Mouse (Mus musculus): ENCODE data around the gene Pim1. TPM values are rescaled to one million over a fixed set of nuclear protein-coding genes. Genes with fewer than 3 reads are reported as not detected.

Pim1 gene
- polyA plus RNA-seq, 1 experiment from 2014 or later: 10.7 TPM

- DNase-seq (ENCODE audit: low spot score) (no peak), ATAC-seq (ENCODE audit: low read depth) (no peak)
- peaks cover 10% of the 10 kb centered on the region for H3K4me1 ChIP-seq (ENCODE audit: control insufficient read depth, insufficient read depth, low read length)
- no peak overlapping the region for H3K4me3 ChIP-seq (ENCODE audit: low read depth, low read length)
- H3K36me3 ChIP-seq (ENCODE audit: control insufficient read depth, insufficient read depth, low read length): peaks cover 4% of the 10 kb centered on the region
- no peaks in the 10 kb centered on the region for H3K9me3 ChIP-seq (ENCODE audit: control insufficient read depth, low read length)
- H3K27me3 ChIP-seq (replicated peaks; ENCODE audit: control insufficient read depth, insufficient read depth, low read length): no peaks in the 10 kb centered on the region
- no peak overlapping the region for H3K9ac ChIP-seq (ENCODE audit: low read depth, low read length)
- 75% methylated on average over 6 of the region's 6 CpGs for WGBS
- no peak overlapping the region for H3K27ac ChIP-seq (replicated peaks; ENCODE audit: low read depth, low read length)
- H3K4me2 ChIP-seq (ENCODE audit: low read depth, low read length): no peak overlapping the region
Observed at GRCm38 (mm10) chr17:29499511-29499910, 9.0 kb downstream of the Pim1 start.

- ATAC-seq (ENCODE audit: low read depth): no peak
- Histone ChIP-seq H3K36me3 (ENCODE audit: control insufficient read depth, insufficient read depth, low read length) (no peaks in the 10 kb centered on the region), H3K27me3 (replicated peaks; ENCODE audit: control insufficient read depth, insufficient read depth, low read length) (no peaks in the 10 kb centered on the region), H3K4me1 (ENCODE audit: control insufficient read depth, insufficient read depth, low read length) (peaks cover 10% of the 10 kb centered on the region), H3K4me2 (ENCODE audit: low read depth, low read length) (no peak overlapping the region), H3K9ac (ENCODE audit: low read depth, low read length) (no peak overlapping the region), H3K4me3 (ENCODE audit: low read depth, low read length) (no peak overlapping the region), H3K27ac (replicated peaks; ENCODE audit: low read depth, low read length) (no peak overlapping the region), H3K9me3 (ENCODE audit: control insufficient read depth, low read length) (no peaks in the 10 kb centered on the region)
- no peak for DNase-seq (ENCODE audit: low spot score)
- WGBS: 77% methylated on average over 7 of the region's 7 CpGs
Observed at GRCm38 (mm10) chr17:29500243-29500740, 9.7 kb downstream of the Pim1 start.

- DNase-seq (ENCODE audit: low spot score) (no peak), ATAC-seq (ENCODE audit: low read depth) (no peak)
- no peaks in the 10 kb centered on the region for H3K36me3 ChIP-seq (ENCODE audit: control insufficient read depth, insufficient read depth, low read length)
- H3K4me2 ChIP-seq (ENCODE audit: low read depth, low read length): no peak overlapping the region
- no peaks in the 10 kb centered on the region for H3K9me3 ChIP-seq (ENCODE audit: control insufficient read depth, low read length)
- H3K27ac ChIP-seq (replicated peaks; ENCODE audit: low read depth, low read length): no peak overlapping the region
- H3K27me3 ChIP-seq (replicated peaks; ENCODE audit: control insufficient read depth, insufficient read depth, low read length): no peaks in the 10 kb centered on the region
- no peak overlapping the region for H3K9ac ChIP-seq (ENCODE audit: low read depth, low read length)
- 76% methylated on average over 17 of the region's 17 CpGs for WGBS
- peaks cover 10% of the 10 kb centered on the region for H3K4me1 ChIP-seq (ENCODE audit: control insufficient read depth, insufficient read depth, low read length)
- no peak overlapping the region for H3K4me3 ChIP-seq (ENCODE audit: low read depth, low read length)
Observed at GRCm38 (mm10) chr17:29500802-29501469, 10.4 kb downstream of the Pim1 start.

DNA sequence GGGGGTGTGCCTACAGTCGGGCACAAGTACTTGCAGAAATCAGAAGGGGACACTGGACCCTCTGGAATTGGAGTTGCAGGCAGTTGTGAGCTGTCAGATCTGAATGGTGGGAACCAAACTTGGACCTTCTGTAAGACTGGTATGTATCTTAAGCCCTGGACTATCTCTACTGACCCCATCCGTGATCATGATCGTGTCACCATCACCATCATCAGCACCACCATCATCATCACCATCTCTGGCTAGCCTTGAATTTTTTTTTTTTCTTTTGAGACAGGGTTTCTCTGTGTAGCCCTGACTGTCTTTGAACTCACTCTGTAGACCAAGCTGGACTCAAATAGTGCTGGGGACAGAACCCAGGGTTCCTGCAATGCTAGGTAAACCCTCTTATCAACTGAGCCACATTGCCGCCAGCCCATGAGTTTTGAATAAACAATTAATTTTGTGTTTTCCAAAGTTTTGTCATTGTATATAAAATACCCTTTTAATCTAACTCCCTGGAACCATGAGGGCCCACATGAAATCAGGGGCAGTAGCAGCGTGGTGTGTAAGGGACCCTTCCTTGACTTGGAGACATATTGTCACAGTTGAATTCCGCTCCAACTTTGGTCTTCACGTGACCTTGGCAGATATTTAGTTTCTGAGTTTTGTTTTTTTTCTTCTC, 11.6 kb downstream of the Pim1 start:
- H3K4me1 ChIP-seq (ENCODE audit: control insufficient read depth, insufficient read depth, low read length): peaks cover 10% of the 10 kb centered on the region
- no peak overlapping the region for H3K4me3 ChIP-seq (ENCODE audit: low read depth, low read length)
- no peak overlapping the region for H3K27ac ChIP-seq (replicated peaks; ENCODE audit: low read depth, low read length)
- WGBS: 71% methylated on average over 7 of the region's 7 CpGs
- H3K9ac ChIP-seq (ENCODE audit: low read depth, low read length): no peak overlapping the region
- DNase-seq (ENCODE audit: low spot score) (no peak), ATAC-seq (ENCODE audit: low read depth) (no peak)
- H3K27me3 ChIP-seq (replicated peaks; ENCODE audit: control insufficient read depth, insufficient read depth, low read length): no peaks in the 10 kb centered on the region
- no peaks in the 10 kb centered on the region for H3K9me3 ChIP-seq (ENCODE audit: control insufficient read depth, low read length)
- H3K36me3 ChIP-seq (ENCODE audit: control insufficient read depth, insufficient read depth, low read length): no peaks in the 10 kb centered on the region
- H3K4me2 ChIP-seq (ENCODE audit: low read depth, low read length): no peak overlapping the region; the same call in 1 of the 2 replicates

- Histone ChIP-seq H3K27me3 (replicated peaks; ENCODE audit: control insufficient read depth, insufficient read depth, low read length) (no peaks in the 10 kb centered on the region), H3K4me3 (ENCODE audit: low read depth, low read length) (peak overlapping the region; percentile 17; the same call in 1 of the 2 replicates), H3K27ac (replicated peaks; ENCODE audit: low read depth, low read length) (no peak overlapping the region), H3K9ac (ENCODE audit: low read depth, low read length) (no peak overlapping the region), H3K4me2 (ENCODE audit: low read depth, low read length) (peak overlapping the region; percentile 47), H3K9me3 (ENCODE audit: control insufficient read depth, low read length) (no peaks in the 10 kb centered on the region), H3K36me3 (ENCODE audit: control insufficient read depth, insufficient read depth, low read length) (no peaks in the 10 kb centered on the region), H3K4me1 (ENCODE audit: control insufficient read depth, insufficient read depth, low read length) (peaks cover 10% of the 10 kb centered on the region)
- WGBS: 13% methylated on average over 32 of the region's 32 CpGs
- DNase-seq (ENCODE audit: low spot score) (peak; percentile 35), ATAC-seq (ENCODE audit: low read depth) (no peak)
Observed at GRCm38 (mm10) chr17:29502669-29503665, 12.4 kb downstream of the Pim1 start.

DNA sequence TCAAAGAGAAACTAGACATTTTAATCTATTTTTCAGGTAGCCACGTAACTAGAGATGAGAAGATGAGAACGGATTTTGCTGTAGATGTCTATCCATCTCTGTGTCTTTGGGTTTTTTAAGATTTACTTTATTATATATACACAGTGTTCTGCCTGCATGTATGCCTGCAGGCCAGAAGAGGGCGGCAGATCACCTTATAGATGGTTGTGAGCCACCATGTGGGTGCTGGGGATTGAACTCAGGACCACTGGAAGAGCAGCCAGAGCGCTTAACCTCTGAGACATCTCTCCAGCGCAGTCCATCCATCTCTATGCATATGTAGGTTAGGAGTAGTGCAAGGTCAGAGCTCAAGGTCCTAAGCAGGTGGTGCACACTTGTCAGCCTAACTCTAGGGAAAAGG, 13.1 kb downstream of the Pim1 start:
- WGBS: 79% methylated on average over 5 of the region's 5 CpGs
- ATAC-seq (ENCODE audit: low read depth): no peak

DNA sequence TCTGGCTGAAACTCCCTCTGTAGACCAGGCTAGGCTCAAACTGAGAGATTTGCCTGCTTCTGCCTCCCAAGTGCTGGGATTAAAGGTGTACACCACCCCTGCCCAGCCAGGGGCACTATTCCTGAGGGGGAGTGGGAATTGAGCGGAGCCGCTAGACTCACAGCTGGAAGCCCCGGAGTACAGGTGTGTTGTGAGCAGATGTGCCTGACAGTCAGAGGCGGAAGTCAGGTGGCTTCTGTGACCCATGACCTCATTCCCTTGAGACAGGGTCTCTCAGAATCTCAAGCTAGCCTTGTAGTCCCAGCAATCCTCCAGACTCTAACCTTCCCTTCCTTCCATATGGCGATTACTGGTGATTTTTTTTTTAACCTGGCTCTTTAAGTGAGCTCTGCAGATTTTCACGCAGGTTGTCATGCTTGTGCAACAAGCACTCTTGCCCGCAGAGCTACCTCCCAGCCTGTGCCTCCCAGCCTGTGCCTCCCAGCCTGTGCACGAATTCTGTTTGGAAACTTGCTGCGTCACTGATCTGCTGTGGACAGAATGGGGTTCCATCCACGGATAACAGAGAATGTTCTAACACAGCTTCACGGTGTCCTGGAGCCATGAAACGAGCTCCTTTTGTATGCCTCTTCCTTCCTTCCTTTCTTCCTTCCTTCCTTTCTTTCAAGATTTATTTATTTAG, 18.5 kb downstream of the Pim1 start:
- WGBS: 69% methylated on average over 12 of the region's 12 CpGs
- H3K9me3 ChIP-seq (ENCODE audit: control insufficient read depth, low read length): no peaks in the 10 kb centered on the region

More for the DNA sequence above, 13.1 kb downstream of the Pim1 start:
- Histone ChIP-seq H3K4me1 (ENCODE audit: control insufficient read depth, insufficient read depth, low read length) (peaks cover 10% of the 10 kb centered on the region), H3K4me2 (ENCODE audit: low read depth, low read length) (no peak overlapping the region), H3K4me3 (ENCODE audit: low read depth, low read length) (no peak overlapping the region), H3K9me3 (ENCODE audit: control insufficient read depth, low read length) (no peaks in the 10 kb centered on the region), H3K27me3 (replicated peaks; ENCODE audit: control insufficient read depth, insufficient read depth, low read length) (no peaks in the 10 kb centered on the region), H3K9ac (ENCODE audit: low read depth, low read length) (no peak overlapping the region), H3K27ac (replicated peaks; ENCODE audit: low read depth, low read length) (no peak overlapping the region), H3K36me3 (ENCODE audit: control insufficient read depth, insufficient read depth, low read length) (no peaks in the 10 kb centered on the region)
- DNase-seq (ENCODE audit: low spot score): no peak

DNA sequence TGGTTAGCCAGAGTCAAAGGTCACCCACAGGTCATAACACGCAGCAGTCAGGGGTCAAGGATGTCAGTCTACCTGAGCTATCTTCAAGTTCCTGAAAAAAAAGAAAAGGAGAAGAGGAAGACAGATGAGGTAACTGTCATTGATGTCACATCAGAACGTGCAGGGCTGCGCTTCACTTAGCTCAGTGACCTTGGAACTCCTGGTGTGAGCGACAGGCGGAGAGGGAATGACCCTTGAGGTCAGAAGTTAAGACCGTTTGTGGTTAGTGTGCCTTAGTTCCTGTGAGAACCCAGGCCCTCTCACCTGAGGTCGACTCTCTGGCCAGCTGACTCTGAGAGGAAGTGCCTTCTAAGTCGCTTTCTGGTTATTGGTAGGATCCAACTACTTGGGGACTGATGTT, 20.1 kb downstream of the Pim1 start:
- no peaks in the 10 kb centered on the region for H3K9me3 ChIP-seq (ENCODE audit: control insufficient read depth, low read length)
- DNase-seq (ENCODE audit: low spot score) (no peak), ATAC-seq (ENCODE audit: low read depth) (no peak)
- H3K9ac ChIP-seq (ENCODE audit: low read depth, low read length): no peak overlapping the region
- no peaks in the 10 kb centered on the region for H3K4me1 ChIP-seq (ENCODE audit: control insufficient read depth, insufficient read depth, low read length)
- no peak overlapping the region for H3K4me3 ChIP-seq (ENCODE audit: low read depth, low read length)
- H3K27me3 ChIP-seq (replicated peaks; ENCODE audit: control insufficient read depth, insufficient read depth, low read length): no peaks in the 10 kb centered on the region
- no peak overlapping the region for H3K4me2 ChIP-seq (ENCODE audit: low read depth, low read length)
- H3K36me3 ChIP-seq (ENCODE audit: control insufficient read depth, insufficient read depth, low read length): no peaks in the 10 kb centered on the region
- WGBS: 52% methylated on average over 8 of the region's 8 CpGs
- no peak overlapping the region for H3K27ac ChIP-seq (replicated peaks; ENCODE audit: low read depth, low read length)

More for the DNA sequence above, 18.5 kb downstream of the Pim1 start:
- Histone ChIP-seq H3K4me2 (ENCODE audit: low read depth, low read length) (no peak overlapping the region), H3K27me3 (replicated peaks; ENCODE audit: control insufficient read depth, insufficient read depth, low read length) (no peaks in the 10 kb centered on the region), H3K4me3 (ENCODE audit: low read depth, low read length) (no peak overlapping the region), H3K9ac (ENCODE audit: low read depth, low read length) (no peak overlapping the region), H3K27ac (replicated peaks; ENCODE audit: low read depth, low read length) (no peak overlapping the region), H3K4me1 (ENCODE audit: control insufficient read depth, insufficient read depth, low read length) (no peaks in the 10 kb centered on the region), H3K36me3 (ENCODE audit: control insufficient read depth, insufficient read depth, low read length) (no peaks in the 10 kb centered on the region)
- no peak for DNase-seq (ENCODE audit: low spot score)
- no peak for ATAC-seq (ENCODE audit: low read depth)
